Mouse (Mus musculus) layer of hippocampus, adult 18-20 months (tissue): Measurements from ENCODE around the gene Igsf8. TPM values are rescaled to one million over a fixed set of nuclear protein-coding genes. Genes with fewer than 3 reads are reported as not detected.
"Not testable (repeated sequence)": the region's sequence is repeated elsewhere in the genome, so short reads cannot be mapped to it uniquely, and the experiment has no call there.

ENCODE experiments used
- DNase-seq, 2 experiments: peaks; one replicate each; pipeline ENCODE4 v3.0.0; 2022; ENCODE audit warnings: low spot score in 2 of 2
- long read RNA-seq: library from polyadenylated mRNA; stranded (forward); transcript quantifications from one replicate; pipeline ENCODE4 v2.0.0, GENCODE M21; 2021
- total RNA-seq, 2 experiments: library from RNA; stranded (reverse); gene quantifications; 2 replicates each; pipeline ENCODE4 v1.2.3; 2021

The Igsf8 gene
- total RNA-seq: 100 to 1,000 TPM; 262 to 286 TPM
- long read RNA-seq, transcript Igsf8-201 (7 exons, 2,278 nt): major isoform, 400 of 489 reads
- long read RNA-seq, partial matches to known transcripts: 61 of 489 reads
- long read RNA-seq, other reads (novel, unspliced or antisense): 27 of 489 reads

DNA sequence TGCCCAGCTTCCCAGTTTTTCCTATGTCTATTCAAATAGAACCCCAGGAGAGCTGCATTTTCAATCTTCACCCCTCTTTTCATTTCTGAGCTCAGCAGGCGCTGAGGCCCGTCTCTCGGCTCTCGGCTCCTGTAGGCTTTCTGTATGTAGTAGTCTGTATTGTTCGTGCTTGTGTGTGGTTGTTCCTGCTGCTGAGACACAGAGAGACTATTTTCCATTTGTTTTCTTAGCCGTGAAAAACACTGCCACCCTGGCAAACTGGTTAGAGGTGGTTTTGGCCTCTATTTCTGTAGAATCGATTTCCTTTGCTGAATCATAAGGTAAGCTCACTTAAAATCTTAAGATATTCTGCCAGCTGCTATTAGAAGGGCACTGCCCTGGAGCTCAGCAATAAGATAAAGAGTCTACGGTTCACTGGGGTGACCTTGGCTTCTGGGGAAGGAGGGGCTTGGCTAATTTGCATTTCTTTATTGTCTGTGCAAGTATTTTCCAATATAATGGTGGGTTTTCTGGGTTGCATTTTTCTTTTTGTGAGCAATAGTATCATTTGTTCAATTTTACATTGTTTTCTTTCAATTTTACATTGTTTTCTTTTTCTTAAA, at the start of gene Igsf8:
Gene Igsf8, plus strand, starts transcription at position 165 of the 602 bp plus-strand sequence.
- no peak for DNase-seq

DNA sequence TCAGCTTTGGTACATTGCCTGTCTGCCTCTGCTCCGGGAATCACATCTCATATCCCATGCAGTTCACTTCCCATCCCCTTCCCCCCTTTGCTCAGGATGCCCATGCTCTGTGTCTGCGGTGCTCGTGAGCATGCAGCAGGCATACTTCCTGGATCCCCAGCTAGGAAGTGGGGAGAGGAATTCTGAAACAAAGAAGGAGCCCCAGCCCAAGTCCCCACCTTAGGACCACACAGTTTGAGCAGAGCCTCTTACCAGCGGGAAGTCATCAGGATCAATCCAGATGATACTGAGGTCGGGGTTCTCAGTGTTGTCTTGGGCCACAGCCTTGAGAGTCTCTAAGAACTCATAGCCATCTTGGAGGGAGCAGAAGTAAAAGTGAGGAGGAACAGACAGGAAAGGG, 48.7 kb upstream of the Igsf8 start:
- no peak for DNase-seq

DNA sequence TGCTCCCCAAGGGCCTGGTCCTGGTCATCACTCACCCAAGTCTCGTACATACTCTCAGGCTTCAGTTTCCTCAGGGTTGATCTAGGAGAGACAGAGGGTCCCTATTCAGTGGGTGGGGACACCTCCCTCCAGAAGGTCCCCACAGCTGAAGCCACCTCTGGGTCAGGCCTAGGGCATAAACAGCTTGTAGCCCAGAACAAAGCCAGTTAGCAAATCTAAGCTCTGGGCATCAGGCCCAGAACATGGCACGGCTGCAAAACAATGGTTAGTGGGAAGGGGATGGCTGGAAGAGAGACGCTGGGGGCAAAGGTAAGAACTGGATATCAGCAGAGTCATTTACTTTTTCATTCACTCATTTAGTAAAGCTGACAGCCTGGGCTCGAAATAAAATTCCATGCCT, 47.7 kb upstream of the Igsf8 start:
- no peak for DNase-seq

- DNase-seq: no peak
Observed at GRCm38 (mm10) chr1:172214748-172215147, 46.7 kb upstream of the Igsf8 start.

GRCm38 (mm10) chr1:172217148-172217547, 44.3 kb upstream of the Igsf8 start:
- peak; percentile 90 to 92 for DNase-seq

- no peak for DNase-seq
Observed at GRCm38 (mm10) chr1:172218164-172218910, 43.1 kb upstream of the Igsf8 start.

- DNase-seq: no peak
Observed at GRCm38 (mm10) chr1:172219451-172220406, 41.7 kb upstream of the Igsf8 start, which contains the start of gene Casq1. Casq1 (minus strand) TSS chr1:172219868.

DNA sequence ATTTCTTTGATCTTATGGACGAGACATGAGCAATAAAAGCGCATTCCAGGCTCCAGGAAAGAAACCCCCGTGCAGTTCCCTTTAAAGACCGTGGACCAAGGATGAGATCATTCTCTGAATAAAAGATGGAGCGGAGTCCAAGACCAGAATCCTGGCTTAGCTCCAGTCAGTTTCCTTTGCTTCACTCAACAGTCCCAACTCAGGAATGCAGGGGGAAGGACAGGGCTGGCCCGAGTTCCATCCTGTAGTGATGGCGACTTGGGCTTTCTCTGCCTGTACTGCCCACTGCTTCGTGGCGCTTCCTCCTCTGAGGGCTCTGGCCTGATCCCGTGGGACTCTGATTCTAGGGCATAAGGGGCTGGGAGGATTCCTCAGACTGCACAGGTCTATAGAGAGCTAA, 41.0 kb upstream of the Igsf8 start:
- no peak for DNase-seq

- DNase-seq: no peak
Observed at GRCm38 (mm10) chr1:172221297-172222063, 40.0 kb upstream of the Igsf8 start.

GRCm38 (mm10) chr1:172228209-172228608, 33.2 kb upstream of the Igsf8 start:
- no peak for DNase-seq

DNA sequence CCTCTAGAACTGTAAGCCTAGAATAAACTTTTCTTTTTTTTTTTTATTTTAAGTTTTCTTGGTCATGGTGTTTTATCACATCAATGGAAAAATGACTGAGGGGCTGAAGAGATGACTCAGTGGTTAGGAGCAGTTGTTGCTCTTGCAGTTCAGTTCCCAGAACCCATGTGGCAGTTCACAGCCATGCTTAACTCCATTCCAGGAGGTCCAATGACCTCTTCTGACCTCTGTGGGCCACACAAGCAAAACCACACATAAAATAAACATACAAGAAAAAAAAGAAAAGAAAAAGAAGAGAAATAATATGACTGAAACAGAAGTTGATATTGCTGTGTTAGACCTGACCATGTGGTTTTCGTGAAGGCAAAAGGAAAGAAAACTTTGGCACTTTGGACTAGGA, 32.2 kb upstream of the Igsf8 start:
- no peak for DNase-seq

GRCm38 (mm10) chr1:172240945-172241708, 20.3 kb upstream of the Igsf8 start:
- no peak for DNase-seq

DNA sequence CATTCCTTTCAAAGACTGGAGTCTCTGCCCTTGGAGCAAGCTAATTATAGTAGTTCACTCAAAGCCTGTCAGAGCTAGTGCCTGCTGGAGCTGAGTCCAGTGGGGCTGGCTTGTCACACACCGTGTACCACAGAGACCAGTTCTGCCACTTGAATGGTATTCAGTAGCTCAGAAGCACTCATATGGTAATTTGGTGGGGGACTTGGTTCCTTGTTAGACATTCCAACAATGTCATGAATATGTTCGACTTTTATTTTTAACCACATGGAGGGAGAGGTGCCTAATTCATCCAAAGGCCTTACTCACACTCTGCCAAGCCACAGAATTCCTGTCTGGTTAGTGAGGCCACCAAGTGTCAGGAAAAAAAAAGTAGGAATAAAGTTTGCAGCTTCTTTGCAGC, 19.0 kb upstream of the Igsf8 start:
- peak in 1 of 2 experiments; percentile 7 for DNase-seq

DNA sequence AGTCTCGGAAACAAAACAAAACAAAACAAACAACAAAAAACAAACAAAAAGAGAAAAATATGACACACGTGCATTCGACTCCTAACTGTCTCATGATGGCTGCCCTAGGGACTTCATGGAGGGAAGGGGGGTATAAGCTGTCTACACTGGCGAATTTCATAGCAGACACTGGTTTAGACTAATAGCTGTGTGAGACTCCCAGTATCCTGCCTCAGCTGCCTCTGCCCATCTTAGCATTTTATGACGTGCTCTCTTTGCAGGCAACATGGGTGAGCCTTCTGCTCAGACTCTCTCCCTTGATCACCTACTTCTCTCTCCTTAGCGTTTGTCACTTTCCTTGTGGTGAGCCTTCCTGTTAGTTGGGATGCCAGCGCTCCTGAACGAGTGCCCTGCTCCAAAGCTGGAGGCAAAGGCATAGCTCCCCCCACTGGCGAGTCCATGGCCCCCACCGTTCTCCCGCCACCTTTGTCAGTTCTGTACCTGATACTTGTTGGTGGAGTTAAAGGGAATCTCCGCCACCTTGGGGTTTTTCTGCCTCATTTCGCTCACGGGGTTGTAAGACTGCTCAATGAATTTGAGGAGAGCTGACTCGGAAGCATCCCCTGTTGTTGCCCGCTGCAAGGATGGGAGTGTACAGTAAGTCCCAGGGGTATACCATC, 17.8 kb upstream of the Igsf8 start:
- no peak for DNase-seq

DNA sequence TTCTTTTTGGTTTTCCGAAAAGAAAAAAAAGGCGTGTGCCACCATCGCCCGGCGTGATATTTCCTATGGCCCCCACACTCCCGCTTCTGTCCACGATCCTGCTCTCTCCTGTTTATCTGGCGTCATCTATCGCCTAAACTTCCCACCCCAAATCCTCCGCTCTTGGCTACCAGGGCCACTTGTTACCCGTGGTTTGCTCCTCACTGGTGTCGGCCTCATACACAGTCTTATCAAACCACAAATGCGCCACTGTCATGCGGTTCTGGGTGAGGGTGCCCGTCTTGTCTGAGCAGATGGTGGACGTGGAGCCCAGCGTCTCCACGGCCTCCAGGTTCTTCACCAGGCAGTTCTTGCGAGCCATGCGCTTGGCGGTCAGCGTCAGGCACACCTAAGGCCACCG, 16.8 kb upstream of the Igsf8 start:
- not testable (repeated sequence) for DNase-seq

GRCm38 (mm10) chr1:172247216-172247615, 14.2 kb upstream of the Igsf8 start:
- peak; percentile 53 to 65 for DNase-seq

DNA sequence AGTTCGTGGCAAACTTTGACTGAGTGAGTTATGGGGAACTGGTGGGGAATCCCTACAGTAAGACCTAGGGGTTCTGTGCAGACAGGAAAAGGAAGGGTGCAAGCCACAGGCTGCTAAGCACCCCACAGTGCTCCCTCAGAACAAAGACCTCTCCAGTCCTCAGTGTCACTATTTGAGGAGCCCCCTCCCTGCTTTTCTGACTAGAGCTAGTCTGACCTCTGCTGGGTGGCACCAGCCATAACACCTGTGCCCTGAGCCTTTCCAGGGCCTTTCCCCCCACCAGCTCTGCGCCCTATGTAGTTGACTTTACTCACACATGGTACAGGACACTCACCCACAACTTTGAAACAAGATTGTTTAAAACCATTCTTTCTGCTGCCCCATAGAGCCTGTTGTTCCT, 13.8 kb upstream of the Igsf8 start:
- peak in 1 of 2 experiments; percentile 16 for DNase-seq

DNA sequence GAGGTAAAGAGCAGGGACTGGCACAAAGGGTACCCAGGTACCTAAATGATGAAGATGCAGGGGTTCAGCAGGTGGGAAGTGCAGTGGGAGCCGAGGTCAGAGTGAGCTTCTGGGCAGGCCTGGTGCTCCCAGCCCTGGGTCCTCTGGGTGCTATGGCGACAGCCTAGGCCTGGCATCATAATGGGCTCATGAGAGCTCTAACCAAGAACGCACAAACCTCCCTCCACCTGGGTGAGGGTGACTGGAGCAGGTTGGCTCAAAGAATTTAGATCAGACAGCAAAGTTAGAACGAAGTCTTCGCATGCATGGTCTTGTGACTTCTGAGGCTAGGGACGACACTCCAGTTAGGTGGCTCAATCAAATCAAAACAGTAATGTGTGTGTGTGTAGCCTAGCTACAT, 3.1 kb upstream of the Igsf8 start, which contains the start of gene Atp1a4:
Gene Atp1a4, minus strand, starts transcription at position 101 of the 400 bp plus-strand sequence.
- no peak for DNase-seq

DNA sequence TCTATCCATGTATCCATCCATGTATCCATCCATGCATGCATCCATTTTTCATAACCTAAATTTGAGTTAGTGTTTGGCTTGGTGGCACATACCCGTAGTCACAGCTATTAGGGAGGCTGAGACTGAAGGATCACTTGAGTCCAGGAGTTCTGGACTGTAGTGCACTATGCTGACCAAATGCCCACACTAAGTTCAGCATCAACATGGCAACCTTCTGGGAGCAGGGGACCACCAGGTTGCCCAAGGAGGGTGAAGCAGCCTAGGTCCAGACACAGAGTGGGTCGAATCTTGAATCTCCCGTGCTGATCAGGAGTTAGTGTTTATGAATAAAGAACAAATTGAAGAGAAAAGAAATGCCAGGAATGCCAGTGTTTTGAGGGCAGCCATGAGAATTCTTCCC, 9.8 kb downstream of the Igsf8 start:
- no peak for DNase-seq
